Mouse (Mus musculus): ENCODE results near the gene Pabpc1l.

The Pabpc1l gene

GRCm38 (mm10) chr2:164083609-164084341 is 58.5 kb downstream of the Pabpc1l start:
- DNase-seq (ENCODE audit: low read depth, low spot score) = no peak

- DNase-seq (ENCODE audit: low read depth, low spot score) = no peak
Measured at GRCm38 (mm10) chr2:164084342-164084700, 59.1 kb downstream of the Pabpc1l start.

- no peak for DNase-seq (ENCODE audit: low read depth, low spot score)
Measured at GRCm38 (mm10) chr2:164087416-164088017, 62.3 kb downstream of the Pabpc1l start.

GRCm38 (mm10) chr2:164089508-164089907 is 64.3 kb downstream of the Pabpc1l start:
- no peak for DNase-seq (ENCODE audit: low read depth, low spot score)

GRCm38 (mm10) chr2:164094152-164094551 is 68.9 kb downstream of the Pabpc1l start:
- no peak for DNase-seq (ENCODE audit: low read depth, low spot score)

GRCm38 (mm10) chr2:164098603-164099250 is 73.5 kb downstream of the Pabpc1l start:
- DNase-seq (ENCODE audit: low read depth, low spot score) = no peak

All from c-Kit-negative CD71-positive TER-119-positive erythroid progenitor cells, embryonic 14.5 days (primary cell).